Mouse (Mus musculus) adrenal gland, adult (tissue): ENCODE results near the gene Bmp2.
A peak's percentile ranks its signal among the peaks of the same experiment; 100 is the strongest.

ENCODE experiments used
- DNase-seq, 2 experiments: peaks; one replicate each; pipeline ENCODE4 v3.0.0; 2022 to 2023; ENCODE audit warnings: low spot score in 1 of 2; ENCODE audit not compliant: inconsistent age in 2 of 2

Gene Bmp2

GRCm38 (mm10) chr2:133552031-133552841 lies at the start of gene Bmp2:
TSS of gene Bmp2 (plus strand) at chr2:133552159.
- peak; percentile 84 to 94 for DNase-seq

- DNase-seq, result peak in 1 of 2 experiments; percentile 57
Measured at GRCm38 (mm10) chr2:133505678-133506077, 46.3 kb upstream of the Bmp2 start.

DNA sequence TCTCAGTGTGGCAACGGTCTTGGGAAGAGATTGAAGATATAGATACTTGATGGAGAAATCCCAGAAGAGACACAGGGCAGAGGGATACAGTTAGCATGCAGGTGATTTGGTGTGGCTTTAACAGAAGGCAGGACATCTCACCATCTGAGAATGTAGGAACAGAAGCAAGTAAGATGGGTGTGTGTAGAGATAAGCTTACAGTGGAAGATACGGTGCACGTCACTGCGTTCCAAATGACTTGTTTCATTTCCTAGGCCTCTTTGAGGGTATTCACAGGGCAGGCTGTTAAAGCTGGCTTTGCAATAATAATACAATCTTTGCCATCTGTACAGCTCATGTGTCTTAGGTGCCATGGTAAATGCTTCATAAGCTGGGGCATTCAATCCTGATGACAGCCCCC lies 44.9 kb upstream of the Bmp2 start:
- DNase-seq, result no peak

GRCm38 (mm10) chr2:133509141-133509540 lies 42.8 kb upstream of the Bmp2 start:
- DNase-seq, result no peak

- DNase-seq, result no peak
Measured at GRCm38 (mm10) chr2:133511011-133511779, 40.8 kb upstream of the Bmp2 start.

DNA sequence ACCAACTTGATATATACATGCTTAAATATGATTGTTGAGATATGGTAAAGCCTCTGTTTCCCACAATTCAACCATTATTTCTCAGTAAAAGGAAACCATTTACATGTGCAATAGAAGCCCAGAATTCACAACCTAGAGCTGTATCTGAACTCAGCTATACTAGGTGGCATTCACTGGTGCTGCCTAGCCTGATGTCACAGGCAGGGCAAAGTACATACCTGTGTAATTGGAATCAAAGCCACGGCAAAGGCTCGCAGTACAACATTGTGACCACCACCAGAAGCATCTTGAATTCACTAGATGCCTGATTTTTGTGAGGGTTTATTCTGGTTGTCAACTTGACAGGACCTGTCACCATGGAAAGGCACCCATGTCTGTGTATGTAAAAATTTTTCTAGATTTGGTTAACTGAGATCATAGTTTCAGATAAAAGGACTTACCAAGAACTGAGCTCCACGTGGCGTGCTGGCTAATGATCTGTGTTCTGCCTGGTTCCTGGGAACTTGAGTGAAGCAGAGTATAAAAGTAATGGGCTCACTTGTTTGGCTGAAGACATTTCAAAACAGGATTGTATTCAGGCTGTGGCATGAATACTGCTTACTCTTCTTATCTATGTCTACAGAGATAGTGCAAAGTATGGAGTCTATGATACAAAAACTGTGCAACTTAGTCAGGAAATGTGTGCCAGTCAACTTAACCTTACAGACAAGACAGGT lies 35.5 kb upstream of the Bmp2 start:
- no peak for DNase-seq

DNA sequence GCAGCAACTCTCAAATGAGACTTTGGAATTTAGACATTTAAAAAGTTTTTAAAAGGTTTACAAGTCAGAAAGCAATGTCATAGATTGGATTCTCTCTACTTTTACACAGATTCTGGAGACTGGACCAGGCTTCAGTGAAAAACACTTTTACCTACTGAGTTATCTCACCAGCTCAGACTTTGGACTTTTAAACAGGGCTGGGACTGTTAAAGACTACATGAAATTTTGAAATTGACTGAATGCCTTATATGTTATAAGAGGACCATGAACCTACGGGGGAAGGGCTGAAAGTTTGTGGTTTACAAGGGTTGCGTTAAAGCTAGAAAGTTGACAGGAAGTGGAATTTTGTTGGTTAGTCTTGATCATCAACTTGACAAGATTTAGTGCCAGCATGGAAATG lies 34.1 kb upstream of the Bmp2 start:
- no peak for DNase-seq

GRCm38 (mm10) chr2:133521193-133521592 lies 30.8 kb upstream of the Bmp2 start:
- DNase-seq, result no peak

DNA sequence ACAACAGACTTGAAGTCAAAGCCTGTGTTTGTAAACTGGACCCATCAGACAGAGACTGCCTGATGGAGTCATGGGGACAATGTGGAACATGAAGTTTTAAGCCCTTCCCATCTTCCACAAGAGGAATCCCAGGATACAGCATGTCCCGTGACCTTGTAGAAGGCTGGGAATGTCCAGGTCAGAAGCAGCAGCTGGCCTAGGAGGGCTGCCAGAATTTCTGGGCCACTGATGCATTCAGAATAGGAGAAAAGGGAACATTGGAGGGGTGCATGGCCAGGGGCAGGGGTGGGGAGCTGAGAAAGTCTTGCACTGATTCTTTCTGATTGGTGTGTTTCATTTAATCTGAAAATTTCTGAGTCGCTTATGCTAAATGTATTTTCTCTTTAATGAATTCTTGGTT lies 29.8 kb upstream of the Bmp2 start:
- DNase-seq, result no peak

- DNase-seq, result no peak
Measured at GRCm38 (mm10) chr2:133525621-133526181, 26.3 kb upstream of the Bmp2 start.

DNA sequence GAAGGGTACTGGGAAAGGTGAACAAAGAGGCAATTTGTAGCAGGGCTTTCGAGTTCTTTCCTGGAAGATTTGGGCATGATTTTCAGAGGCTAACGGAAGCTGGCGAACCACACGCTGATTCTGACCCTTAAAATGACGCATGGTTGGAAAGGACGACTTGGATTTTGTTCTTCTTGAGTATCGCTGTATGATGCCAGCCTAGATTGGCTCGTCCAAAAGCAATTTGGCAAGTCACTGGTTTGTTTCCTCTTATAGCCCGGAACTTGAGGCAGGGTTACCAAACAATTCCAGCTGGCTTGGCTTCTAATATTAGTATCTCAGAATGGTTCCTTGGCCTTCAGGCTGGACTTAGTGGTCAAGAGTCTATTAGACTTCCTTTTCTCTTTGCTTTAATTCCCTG lies 22.6 kb upstream of the Bmp2 start:
- DNase-seq, result no peak

GRCm38 (mm10) chr2:133533073-133533472 lies 18.9 kb upstream of the Bmp2 start:
- DNase-seq, result peak in 1 of 2 experiments; percentile 55

DNA sequence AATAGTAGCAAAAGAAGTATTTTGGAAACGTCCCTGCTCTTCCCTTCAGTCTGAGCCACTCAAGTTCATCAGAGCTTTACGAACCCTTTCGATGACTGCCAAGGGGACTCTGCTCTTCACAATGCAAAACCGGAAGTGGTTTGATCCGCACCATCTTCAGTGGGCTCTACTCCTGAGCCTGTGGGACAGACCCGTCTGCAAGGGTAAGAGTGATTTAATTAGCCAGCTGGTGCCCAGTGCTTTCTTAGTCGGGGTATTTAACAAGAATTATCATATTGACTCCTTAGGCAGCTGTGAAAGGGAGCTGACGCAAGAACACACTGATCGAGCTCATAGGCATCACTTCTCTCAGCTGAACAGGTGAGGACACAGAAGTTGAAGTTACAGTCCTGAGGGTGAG lies 16.5 kb upstream of the Bmp2 start:
- DNase-seq, result no peak

DNA sequence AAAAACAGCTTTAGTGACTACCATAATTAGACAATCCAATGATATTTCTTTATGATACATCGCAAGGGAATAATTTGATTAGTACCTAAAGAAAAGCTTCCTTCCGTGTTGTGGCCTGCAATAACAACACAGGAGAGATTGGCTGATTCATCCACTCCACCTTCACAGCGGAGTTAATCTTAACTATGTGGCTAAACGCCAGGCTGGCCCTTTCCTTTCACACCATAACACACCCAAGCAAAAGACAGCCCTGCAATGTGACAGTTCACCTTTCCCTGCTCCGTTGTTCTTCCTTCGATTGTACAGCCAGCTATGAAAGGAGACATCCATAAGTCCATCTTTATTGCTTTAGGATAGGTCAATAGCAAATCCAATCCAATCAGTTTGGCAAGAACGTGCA lies 15.1 kb upstream of the Bmp2 start:
- DNase-seq, result no peak

- DNase-seq, result no peak
Measured at GRCm38 (mm10) chr2:133540702-133541101, 11.3 kb upstream of the Bmp2 start.

GRCm38 (mm10) chr2:133550238-133550682 lies 1.7 kb upstream of the Bmp2 start:
- DNase-seq, result peak; percentile 61 to 94

DNA sequence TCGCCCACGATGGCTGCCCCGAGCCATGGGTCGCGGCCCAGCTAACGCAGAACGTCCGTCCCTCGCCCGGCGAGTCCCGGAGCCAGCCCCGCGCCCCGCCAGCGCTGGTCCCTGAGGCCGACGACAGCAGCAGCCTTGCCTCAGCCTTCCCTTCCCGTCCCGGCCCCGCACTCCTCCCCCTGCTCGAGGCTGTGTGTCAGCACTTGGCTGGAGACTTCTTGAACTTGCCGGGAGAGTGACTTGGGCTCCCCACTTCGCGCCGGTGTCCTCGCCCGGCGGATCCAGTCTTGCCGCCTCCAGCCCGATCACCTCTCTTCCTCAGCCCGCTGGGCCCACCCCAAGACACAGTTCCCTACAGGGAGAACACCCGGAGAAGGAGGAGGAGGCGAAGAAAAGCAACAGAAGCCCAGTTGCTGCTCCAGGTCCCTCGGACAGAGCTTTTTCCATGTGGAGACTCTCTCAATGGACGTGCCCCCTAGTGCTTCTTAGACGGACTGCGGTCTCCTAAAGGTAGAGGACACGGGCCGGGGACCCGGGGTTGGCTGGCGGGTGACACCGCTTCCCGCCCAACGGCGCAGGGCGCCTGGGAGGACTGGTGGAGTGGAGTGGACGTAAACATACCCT lies 995 bp downstream of the Bmp2 start:
- peak; percentile 66 to 90 for DNase-seq

DNA sequence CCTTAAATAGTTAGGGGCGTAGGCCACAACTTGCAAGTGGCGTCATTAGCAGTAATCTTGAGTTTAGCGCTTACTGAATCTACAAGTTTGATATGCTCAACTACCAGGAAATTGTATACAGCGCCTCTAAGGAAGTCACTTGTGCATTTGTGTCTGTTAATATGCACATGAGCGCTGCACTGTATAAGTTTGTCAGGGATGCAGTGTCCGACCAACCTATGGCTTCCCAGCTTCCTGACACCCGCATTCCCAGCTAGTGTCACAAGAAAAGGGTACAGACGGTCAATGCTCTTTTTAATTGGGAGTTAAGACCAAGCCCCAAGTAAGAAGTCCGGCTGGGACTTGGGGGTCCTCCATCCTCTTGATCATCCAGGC lies 1.9 kb downstream of the Bmp2 start:
- no peak for DNase-seq

DNA sequence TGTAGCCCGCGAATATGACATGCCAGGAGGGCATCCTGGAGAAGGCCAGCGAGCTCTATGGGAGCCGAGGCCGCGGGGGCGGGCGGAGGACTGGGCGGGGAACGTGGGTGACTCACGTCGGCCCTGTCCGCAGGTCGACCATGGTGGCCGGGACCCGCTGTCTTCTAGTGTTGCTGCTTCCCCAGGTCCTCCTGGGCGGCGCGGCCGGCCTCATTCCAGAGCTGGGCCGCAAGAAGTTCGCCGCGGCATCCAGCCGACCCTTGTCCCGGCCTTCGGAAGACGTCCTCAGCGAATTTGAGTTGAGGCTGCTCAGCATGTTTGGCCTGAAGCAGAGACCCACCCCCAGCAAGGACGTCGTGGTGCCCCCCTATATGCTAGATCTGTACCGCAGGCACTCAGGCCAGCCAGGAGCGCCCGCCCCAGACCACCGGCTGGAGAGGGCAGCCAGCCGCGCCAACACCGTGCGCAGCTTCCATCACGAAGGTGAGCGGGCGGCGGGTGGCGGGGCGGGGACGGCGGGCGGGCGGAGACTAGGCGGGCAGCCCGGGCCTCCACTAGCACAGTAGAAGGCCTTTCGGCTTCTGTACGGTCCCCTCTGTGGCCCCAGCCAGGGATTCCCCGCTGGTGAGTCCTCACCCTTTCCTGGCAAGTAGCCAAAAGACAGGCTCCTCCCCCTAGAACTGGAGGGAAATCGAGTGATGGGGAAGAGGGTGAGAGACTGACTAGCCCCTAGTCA lies 2.5 kb downstream of the Bmp2 start:
- peak; percentile 80 to 92 for DNase-seq

DNA sequence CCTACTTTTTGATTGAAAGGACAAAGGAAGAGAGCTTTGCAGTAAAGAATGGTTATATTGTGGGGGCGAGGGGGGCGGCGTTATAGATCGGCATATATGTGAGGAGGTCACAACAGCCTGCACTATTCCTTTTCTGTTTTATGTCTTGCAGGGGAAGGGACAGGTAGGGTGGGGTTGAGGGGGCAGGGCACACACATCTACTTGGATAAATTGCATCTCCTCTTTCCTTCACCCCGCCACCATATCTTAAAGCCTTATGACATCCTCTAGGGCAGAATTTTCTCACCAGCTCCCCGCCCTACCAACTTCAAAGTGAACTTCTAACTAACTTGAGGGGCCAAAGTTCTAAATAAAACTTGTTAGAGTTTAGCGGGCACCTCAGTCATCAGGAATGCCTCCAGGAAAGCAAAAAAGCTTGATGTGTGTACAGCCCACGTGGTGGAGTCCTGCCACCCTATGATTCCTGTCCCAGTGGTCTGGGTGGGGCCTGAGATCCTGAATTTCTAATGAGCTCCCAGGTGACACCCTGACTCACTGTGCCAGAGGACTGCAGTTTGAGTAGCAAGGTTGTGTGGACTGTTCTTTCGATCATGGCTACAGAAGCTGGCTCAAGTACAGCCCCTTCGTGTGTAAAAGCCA lies 12.4 kb downstream of the Bmp2 start:
- no peak for DNase-seq
